Mouse (Mus musculus): ENCODE results near the gene Accs.

- TF ChIP-seq CTCF (IDR thresholded peaks at IDR 0.05; ENCODE audit: borderline replicate concordance, extremely low read depth, insufficient read depth, insufficient read length) (no peak), POLR2A (IDR thresholded peaks at IDR 0.05; ENCODE audit: borderline replicate concordance, extremely low read depth, insufficient read depth, insufficient read length, poor library complexity, severe bottlenecking) (no peak)
These were observed 57.9 kb downstream of the Accs start for GRCm38 (mm10) chr2:93791516-93792499.
